Mouse (Mus musculus): ENCODE measurements around the gene Fuom.

GRCm38 (mm10) chr7:140126934-140127333 is 24.7 kb upstream of the Fuom start:
- TF ChIP-seq CTCF (IDR thresholded peaks at IDR 0.05; ENCODE audit: control insufficient read depth, insufficient read depth, insufficient replicate concordance, low read depth, low read length) (no peak), POLR2A (IDR thresholded peaks at IDR 0.05; ENCODE audit: control insufficient read depth, low read depth, low read length) (no peak)
